Mouse (Mus musculus) neural tube, embryonic 14.5 days (tissue): ENCODE measurements around the gene Rnf167. TPM values are rescaled to one million over a fixed set of nuclear protein-coding genes. Genes with fewer than 3 reads are reported as not detected.

ENCODE experiments used
- ATAC-seq: fragments of 200-750 bp; cut with Nextera tagmentation; 2 replicates; pipeline ENCODE4 v1.8.0; 2017; ENCODE audit warnings: low read depth, mild to moderate bottlenecking, moderate TSS enrichment, moderate library complexity
- H3K27ac ChIP-seq: fragments of 300-500 bp; sonication (generic); 2 replicates; pipeline ENCODE4 v1.5.1; 2014; ENCODE audit warnings: low read depth, mild to moderate bottlenecking, control low read depth, low read length, moderate library complexity, mixed read lengths
- H3K27me3 ChIP-seq: fragments of 300-500 bp; sonication (generic); 2 replicates; pipeline ENCODE4 v1.6.1; 2014; ENCODE audit warnings: low read length; ENCODE audit not compliant: control insufficient read depth, insufficient read depth
- H3K36me3 ChIP-seq: fragments of 300-500 bp; sonication (generic); 2 replicates; pipeline ENCODE4 v1.6.1; 2014; ENCODE audit warnings: low read length, mixed read lengths; ENCODE audit not compliant: control insufficient read depth, insufficient read depth
- H3K4me1 ChIP-seq: fragments of 300-500 bp; sonication (generic); 2 replicates; pipeline ENCODE4 v1.6.1; 2014; ENCODE audit warnings: low read length; ENCODE audit not compliant: control insufficient read depth, insufficient read depth
- H3K4me2 ChIP-seq: fragments of 300-500 bp; sonication (generic); 2 replicates; pipeline ENCODE4 v1.6.1; 2014; ENCODE audit warnings: mild to moderate bottlenecking, low read depth, low read length, control low read depth
- H3K4me3 ChIP-seq: fragments of 300-500 bp; sonication (generic); 2 replicates; pipeline ENCODE4 v1.5.1; 2014; ENCODE audit warnings: low read depth, low read length, control low read depth, mixed read lengths
- H3K9ac ChIP-seq: fragments of 300-500 bp; sonication (generic); replicated peaks from 2 replicates; pipeline ENCODE4 v1.6.1; 2014; ENCODE audit warnings: low read depth, mild to moderate bottlenecking, control low read depth, low read length, mixed read lengths
- H3K9me3 ChIP-seq: fragments of 300-500 bp; sonication (generic); 2 replicates; pipeline ENCODE4 v1.6.1; 2016; ENCODE audit warnings: low read length; ENCODE audit not compliant: control insufficient read depth
- WGBS: fragments of 180-500 bp; shearing (Covaris S2); extraction: QIAGEN DNeasy Blood & Tissue Kit; methylation state at CpG from one replicate; pipeline ENCODE4 v1.1.7; 2014; 5-methylcytosine and 5-hydroxymethylcytosine counted together
- polyA plus RNA-seq: library from polyadenylated mRNA; unstranded; fragments of >200 nt; fragmentation: Nextera tagmentation; extraction: Ambion mirVana; gene quantifications from 2 replicates; pipeline ENCODE4 v1.2.1, GENCODE M21; 2014

Rnf167 gene
- polyA plus RNA-seq, 1 experiment from 2014 or later = 98.6 TPM

DNA sequence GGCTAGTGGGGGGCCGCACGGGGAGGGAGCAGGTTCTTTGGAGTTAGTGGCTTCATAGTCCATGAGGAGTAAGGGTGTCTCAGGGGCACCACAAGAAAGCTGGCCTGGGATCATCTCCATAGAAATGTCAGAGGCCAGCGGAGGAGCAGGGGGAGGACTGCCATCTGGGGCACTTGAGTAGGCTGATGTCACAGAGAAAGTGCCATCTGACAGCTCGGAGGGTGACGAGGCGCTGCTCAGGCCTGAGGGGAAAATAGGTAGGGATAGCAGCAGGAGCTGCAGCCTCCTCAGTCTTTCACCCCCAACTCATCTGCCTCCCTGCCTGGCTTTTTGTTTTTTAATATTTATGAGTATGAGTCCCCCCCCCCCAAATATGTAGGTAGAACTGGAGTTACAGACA lies 27.0 kb downstream of the Rnf167 start:
- WGBS = 60% methylated on average over 6 of the region's 6 CpGs
- Histone ChIP-seq H3K4me1 (peaks cover 6% of the 10 kb centered on the region; the same call in 1 of the 2 replicates), H3K27ac (no peak overlapping the region), H3K4me3 (no peak overlapping the region), H3K36me3 (peaks cover 23% of the 10 kb centered on the region; the same call in 1 of the 2 replicates), H3K9ac (no peak overlapping the region), H3K9me3 (no peaks in the 10 kb centered on the region), H3K4me2 (no peak overlapping the region), H3K27me3 (no peaks in the 10 kb centered on the region)
- no peak for ATAC-seq

DNA sequence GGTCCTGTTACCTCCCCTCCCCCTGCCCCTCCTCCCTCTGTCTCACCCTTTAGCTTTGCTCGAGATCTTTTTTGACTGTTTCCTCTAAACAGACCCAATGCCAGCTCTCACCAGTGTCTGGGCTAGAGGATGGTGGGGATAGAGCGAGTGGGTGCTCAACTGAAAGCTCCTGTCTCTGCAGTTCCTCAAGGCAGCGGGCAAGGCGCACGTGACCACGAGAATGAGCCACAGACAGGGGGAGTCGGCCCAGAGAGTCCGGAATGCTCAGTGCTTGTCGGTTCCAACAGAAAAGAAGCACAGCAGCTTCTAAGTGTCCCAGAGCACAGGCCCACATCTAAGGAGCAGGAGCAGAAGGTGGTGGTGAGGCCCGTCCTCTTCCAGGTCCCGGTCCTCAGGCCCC lies 27.5 kb downstream of the Rnf167 start:
- no peak overlapping the region for H3K27ac ChIP-seq
- H3K4me3 ChIP-seq = no peak overlapping the region
- WGBS = 70% methylated on average over 11 of the region's 11 CpGs
- H3K4me2 ChIP-seq = no peak overlapping the region
- no peak for ATAC-seq
- no peaks in the 10 kb centered on the region for H3K27me3 ChIP-seq
- no peaks in the 10 kb centered on the region for H3K9me3 ChIP-seq
- H3K36me3 ChIP-seq = peaks cover 28% of the 10 kb centered on the region; the same call in 1 of the 2 replicates
- H3K9ac ChIP-seq = no peak overlapping the region
- H3K4me1 ChIP-seq = peaks cover 6% of the 10 kb centered on the region; the same call in 1 of the 2 replicates

DNA sequence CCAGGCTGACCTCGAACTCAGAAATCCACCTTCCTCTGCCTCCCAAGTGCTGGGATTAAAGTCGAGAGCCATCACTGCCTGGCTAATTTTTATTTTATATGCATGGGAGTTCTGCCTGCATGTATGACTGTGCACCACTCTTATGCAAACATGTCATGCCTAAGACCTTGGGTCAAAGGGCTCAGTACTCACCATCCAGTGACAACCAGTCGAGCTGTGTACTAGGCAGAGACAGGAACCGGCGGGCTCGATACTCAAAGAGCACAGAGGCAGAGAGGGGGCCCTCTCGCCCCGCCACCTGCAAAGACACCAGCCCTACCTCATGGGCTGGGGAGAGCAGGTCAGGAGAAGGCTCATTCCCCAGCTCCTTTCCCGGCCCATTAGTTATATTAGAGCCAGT lies 31.1 kb downstream of the Rnf167 start:
- Histone ChIP-seq H3K27me3 (no peaks in the 10 kb centered on the region), H3K4me1 (peaks cover 5% of the 10 kb centered on the region; the same call in 1 of the 2 replicates), H3K4me2 (no peak overlapping the region), H3K9me3 (no peaks in the 10 kb centered on the region), H3K27ac (no peak overlapping the region), H3K9ac (no peak overlapping the region), H3K36me3 (peaks cover 38% of the 10 kb centered on the region), H3K4me3 (no peak overlapping the region)
- ATAC-seq = no peak
- WGBS = 82% methylated on average over 9 of the region's 9 CpGs

DNA sequence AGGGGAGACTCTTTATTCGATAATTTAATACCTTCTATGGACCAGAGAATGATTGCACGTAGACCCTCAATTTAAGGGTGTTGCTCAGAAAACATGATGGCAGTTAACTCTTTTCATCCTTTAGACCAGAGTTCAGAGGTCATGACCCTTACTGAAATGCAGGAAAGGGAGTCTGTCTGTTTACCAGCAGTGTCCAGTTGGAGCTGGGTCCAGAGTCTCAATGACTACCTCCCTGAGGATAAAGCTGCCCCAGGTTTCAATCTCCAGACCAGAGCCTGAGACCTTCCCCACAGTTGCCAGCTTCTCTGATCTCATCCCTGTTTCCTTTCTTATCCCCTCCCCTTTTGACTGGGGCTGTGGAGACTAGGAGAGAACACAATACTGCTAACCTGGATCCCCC lies 31.5 kb downstream of the Rnf167 start:
- ATAC-seq = no peak
- Histone ChIP-seq H3K27me3 (no peaks in the 10 kb centered on the region), H3K9ac (no peak overlapping the region), H3K4me3 (no peak overlapping the region), H3K4me1 (peaks cover 5% of the 10 kb centered on the region; the same call in 1 of the 2 replicates), H3K9me3 (no peaks in the 10 kb centered on the region), H3K36me3 (peaks cover 43% of the 10 kb centered on the region), H3K4me2 (no peak overlapping the region), H3K27ac (no peak overlapping the region)
- WGBS = 60% methylated on average over 2 of the region's 2 CpGs

DNA sequence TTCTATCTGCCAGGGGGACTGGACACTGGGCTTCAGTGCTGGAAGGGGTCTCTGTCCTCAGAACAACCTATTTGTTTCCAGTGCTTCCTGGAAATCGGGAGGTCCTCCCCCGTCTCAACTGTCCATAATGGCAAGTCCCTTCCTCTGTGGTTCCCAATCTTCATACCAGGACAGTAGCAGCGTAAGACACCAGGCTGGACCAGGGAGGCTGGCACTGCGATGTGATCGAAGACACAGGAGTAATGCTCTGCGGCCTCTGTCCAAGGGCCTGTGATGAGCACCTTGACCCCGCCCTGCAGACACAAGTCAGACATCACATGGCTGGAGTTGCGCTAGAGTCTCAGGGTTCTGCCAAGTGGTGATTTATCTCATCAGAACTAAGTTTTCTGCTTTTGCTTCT lies 32.3 kb downstream of the Rnf167 start:
- H3K27ac ChIP-seq = no peak overlapping the region
- 97% methylated on average over 8 of the region's 8 CpGs for WGBS
- H3K27me3 ChIP-seq = no peaks in the 10 kb centered on the region
- H3K4me3 ChIP-seq = no peak overlapping the region
- no peaks in the 10 kb centered on the region for H3K9me3 ChIP-seq
- H3K36me3 ChIP-seq = peaks cover 43% of the 10 kb centered on the region
- H3K4me1 ChIP-seq = peaks cover 5% of the 10 kb centered on the region; the same call in 1 of the 2 replicates
- H3K9ac ChIP-seq = no peak overlapping the region
- no peak overlapping the region for H3K4me2 ChIP-seq
- ATAC-seq = no peak

DNA sequence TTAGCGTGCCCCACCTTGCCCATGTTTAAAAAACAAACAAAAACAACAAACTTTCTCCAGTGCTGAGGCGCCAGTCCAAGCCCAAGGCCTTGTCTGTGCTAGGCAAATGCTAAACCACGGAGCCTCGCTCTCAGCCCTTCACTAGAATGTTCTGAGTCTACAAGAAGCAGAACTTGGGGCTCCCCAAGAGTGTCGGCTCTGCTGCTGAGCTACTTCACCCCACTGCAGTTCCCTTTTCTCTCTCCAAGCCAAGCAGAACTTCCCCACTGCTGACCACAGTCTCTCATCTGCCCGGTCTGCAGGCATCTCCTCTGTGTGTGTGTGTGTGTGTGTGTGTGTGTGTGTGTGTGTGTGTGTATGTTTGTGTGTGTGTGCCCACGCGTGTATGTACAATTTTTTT lies 32.9 kb downstream of the Rnf167 start:
- peaks cover 5% of the 10 kb centered on the region; the same call in 1 of the 2 replicates for H3K4me1 ChIP-seq
- H3K9me3 ChIP-seq = no peaks in the 10 kb centered on the region
- WGBS = 88% methylated on average over 8 of the region's 8 CpGs
- no peak for ATAC-seq
- no peak overlapping the region for H3K4me2 ChIP-seq
- H3K36me3 ChIP-seq = peaks cover 46% of the 10 kb centered on the region
- H3K27ac ChIP-seq = no peak overlapping the region
- H3K9ac ChIP-seq = no peak overlapping the region
- H3K27me3 ChIP-seq = no peaks in the 10 kb centered on the region
- no peak overlapping the region for H3K4me3 ChIP-seq

DNA sequence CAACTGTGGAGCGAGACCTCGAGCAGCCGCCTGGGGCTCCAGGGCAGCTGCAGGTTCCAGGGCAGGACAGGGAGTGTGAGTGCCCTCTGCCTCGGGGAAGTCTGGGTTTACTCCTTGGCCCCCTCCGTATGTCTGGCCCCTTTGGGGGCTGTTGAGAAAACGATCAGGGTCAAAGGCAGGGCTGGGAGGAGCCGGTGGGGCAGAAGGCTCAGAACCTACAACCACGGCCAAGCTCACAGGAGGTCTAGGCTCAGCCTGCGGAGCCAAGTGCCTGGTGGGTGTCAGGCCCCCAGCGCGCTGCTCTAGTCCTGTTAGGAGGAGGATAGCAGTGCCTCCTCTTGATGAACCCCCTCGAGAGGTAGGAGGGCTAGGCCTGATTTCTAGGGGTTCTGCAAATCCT lies 34.1 kb downstream of the Rnf167 start:
- Histone ChIP-seq H3K4me1 (peaks cover 5% of the 10 kb centered on the region), H3K27ac (no peak overlapping the region), H3K4me2 (no peak overlapping the region), H3K9me3 (no peaks in the 10 kb centered on the region), H3K9ac (0 out of 2 replicates have a peak overlapping the region, but pooled peaks have one; percentile 28), H3K27me3 (no peaks in the 10 kb centered on the region), H3K36me3 (peaks cover 43% of the 10 kb centered on the region), H3K4me3 (no peak overlapping the region)
- ATAC-seq = no peak
- 70% methylated on average over 12 of the region's 12 CpGs for WGBS

DNA sequence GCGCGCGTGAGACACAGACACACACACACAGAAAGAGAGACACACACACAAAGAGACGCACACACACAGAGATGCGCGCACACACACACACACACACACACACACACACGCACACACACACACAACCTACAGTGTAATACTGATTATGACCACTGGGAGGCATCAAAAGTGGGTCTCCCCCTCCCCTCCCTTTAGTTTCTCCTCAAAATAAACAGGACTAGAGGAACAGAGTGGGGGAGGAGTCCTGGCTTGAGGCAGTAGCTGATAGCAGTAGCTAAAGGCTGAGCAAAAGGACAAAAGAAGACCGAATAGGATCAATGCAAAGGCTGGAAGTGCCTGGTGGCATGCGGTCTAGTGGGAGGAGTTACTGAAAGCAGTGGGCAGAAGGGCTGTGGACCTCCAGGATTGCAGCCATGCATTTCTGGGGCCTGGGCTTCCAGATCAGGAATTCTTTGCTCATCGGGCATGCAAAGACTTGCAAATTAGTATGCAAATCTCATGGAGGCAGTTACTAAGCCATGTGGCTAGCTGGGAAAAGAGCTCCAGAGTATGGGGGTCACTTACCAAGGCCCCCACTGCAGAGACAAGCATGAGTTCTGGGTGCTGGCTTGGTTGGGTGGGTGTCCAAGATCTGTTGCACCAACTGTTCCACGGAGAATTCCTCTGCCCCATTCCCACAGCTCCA lies 35.0 kb downstream of the Rnf167 start:
- no peak overlapping the region for H3K27ac ChIP-seq

DNA sequence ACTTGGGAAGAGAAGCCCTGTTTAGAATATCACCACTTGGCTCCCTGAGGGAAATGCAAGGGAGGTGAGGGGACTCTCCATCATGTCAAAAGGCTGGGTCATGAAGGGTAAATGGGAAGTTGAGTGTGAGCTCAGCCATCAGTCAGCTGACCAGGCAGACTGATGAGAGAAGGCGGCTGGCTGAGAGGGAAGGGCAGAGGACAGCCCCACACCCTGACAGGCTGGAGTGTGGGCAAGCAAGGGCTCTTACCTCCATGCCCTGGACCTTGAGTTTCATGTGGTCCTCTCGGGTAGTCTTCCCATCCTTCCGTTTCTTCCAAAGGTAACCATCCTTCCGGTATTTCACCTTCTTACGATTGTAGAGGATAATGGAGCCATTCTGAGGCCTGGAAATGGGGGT lies 36.6 kb downstream of the Rnf167 start:
- Histone ChIP-seq H3K9me3 (no peaks in the 10 kb centered on the region), H3K4me3 (no peak overlapping the region), H3K36me3 (peaks cover 36% of the 10 kb centered on the region), H3K9ac (no peak overlapping the region), H3K4me1 (peaks cover 16% of the 10 kb centered on the region), H3K27ac (no peak overlapping the region), H3K4me2 (no peak overlapping the region), H3K27me3 (no peaks in the 10 kb centered on the region)
- no peak for ATAC-seq
- 97% methylated on average over 5 of the region's 5 CpGs for WGBS

More for the DNA sequence above, 35.0 kb downstream of the Rnf167 start:
- 21% methylated on average over 11 of the region's 11 CpGs for WGBS
- peaks cover 13% of the 10 kb centered on the region for H3K4me1 ChIP-seq
- H3K36me3 ChIP-seq = peaks cover 36% of the 10 kb centered on the region
- H3K4me2 ChIP-seq = no peak overlapping the region
- no peaks in the 10 kb centered on the region for H3K9me3 ChIP-seq
- no peak overlapping the region for H3K9ac ChIP-seq
- H3K27me3 ChIP-seq = no peaks in the 10 kb centered on the region
- ATAC-seq = peak; percentile 60
- H3K4me3 ChIP-seq = no peak overlapping the region
